Mouse (Mus musculus) thymus, adult 18-20 months (tissue): ENCODE results near the gene Gmfg.

ENCODE experiments used
- DNase-seq, 2 experiments: peaks; one replicate each; pipeline ENCODE4 v3.0.0; 2022; ENCODE audit warnings: mixed read lengths in 2 of 2

Gmfg gene

DNA sequence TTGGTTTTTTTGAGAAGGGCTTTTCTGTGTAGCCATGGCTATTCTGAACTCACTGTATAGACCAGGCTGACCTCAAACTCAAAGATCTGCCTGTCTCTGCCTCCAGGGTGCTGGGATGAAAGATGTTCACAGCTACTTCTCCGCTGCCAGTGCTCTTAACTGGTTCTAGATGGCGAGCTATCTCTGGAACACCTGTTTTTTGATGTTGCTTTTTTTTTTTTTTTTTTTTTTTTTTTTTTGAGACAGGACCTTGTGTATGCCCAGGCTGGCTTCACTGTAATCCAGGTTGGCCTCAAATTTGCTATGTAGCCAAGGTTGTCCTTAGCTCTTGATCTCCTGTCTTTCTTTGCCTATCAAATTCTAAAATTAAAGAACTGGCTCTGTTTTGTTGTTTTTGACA, 1.5 kb downstream of the Gmfg start:
- no peak for DNase-seq

DNA sequence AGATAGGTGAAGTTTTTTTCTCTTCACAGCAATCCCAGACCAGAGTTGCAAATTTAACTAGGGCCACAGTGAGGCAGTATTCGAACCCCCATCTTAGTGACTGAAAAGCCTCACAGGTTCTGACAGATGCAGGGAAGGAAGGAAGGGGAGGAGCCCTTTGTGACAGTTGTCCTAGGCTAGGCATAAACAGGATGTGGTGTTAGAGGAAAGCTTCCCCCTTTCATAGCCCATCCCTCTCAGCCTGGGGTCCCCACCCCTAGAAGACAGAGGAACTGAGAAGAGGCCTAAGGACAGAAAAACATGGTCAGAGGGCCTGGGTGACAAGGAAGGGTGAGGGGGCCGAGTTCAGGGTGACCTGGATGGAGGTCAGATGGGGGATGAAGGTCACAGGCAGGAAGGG, 3.5 kb downstream of the Gmfg start:
- DNase-seq: peak; percentile 70 to 90

DNA sequence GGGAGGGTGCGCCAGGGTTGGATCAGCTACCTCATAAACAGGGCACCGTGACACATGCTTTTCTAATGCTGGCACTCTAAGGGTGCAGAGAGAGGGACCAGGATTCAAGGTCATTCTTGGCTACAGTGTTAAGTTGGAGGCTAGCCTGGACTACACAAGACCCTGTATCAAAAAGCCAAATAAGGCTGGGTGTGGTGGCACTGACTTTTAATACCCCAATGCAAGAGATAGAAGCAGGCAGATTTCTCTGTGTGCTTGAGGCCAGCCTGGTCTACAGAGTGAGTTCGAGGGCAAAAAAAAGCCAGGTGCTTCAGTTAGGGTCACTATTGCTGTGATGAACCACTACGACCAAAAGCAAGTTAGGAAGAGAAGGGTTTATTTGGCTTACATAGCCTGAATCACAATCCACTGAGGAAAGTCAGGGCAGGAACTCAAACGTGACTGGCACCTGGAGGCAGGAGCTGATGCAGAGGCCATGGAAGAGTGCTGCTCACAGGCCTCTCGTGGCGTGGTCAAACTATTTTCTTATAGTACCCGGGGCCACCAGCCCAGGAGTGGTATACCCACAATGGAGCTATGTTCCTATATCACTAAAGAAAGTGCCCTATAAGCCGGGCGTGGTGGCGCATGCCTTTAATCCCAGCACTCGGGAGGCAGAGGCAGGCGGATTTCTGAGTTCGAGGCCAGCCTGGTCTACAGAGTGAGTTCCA, 4.7 kb downstream of the Gmfg start:
- DNase-seq: no peak

DNA sequence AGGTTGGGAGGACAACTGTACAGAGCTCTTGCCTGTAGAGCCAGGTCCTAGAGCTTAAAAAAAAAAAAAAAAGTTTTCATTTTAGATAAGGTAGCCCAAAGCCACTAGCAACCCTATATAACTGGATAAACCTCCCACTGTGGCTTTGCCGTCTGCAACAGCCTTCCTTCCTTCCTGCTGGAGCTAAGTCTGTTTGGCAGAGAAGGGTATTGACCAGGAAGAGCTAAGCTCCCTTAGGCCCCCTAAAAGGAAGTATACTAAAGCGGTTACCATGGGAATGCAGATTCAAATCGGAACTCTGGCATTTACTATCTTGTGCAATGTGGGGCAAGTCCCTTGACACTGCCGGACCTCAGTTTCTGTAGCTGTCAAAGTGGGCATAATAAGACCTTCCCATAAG, 5.4 kb downstream of the Gmfg start:
- no peak for DNase-seq

DNA sequence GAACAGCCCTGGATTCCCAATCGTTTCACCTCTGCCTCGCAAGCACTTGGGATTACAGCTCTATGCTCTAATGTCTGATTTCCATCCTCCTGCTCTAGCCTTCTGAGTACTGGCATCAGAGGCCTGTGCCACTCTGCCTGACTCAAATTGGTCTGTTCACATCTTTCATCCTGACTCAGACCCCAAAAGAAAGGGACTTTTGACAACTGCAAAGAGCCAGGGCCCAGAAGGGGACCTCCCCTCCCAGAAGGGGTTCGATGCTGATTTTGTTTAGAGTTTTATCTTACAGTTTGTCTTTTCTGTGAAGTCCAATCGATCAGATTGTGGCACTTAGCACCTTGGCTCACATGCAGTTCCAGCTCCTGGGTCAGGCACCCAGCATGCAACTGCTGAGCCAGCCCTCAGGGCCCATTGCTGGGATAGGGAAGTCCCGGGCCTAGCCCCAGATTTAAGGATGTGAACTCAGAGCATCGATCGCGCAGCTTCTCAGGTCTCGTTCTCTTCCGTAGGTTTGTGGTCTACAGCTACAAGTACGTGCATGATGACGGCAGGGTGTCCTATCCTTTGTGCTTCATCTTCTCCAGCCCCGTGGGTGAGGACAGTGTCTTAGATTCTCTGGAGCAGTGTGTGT, 7.2 kb downstream of the Gmfg start:
- no peak for DNase-seq

DNA sequence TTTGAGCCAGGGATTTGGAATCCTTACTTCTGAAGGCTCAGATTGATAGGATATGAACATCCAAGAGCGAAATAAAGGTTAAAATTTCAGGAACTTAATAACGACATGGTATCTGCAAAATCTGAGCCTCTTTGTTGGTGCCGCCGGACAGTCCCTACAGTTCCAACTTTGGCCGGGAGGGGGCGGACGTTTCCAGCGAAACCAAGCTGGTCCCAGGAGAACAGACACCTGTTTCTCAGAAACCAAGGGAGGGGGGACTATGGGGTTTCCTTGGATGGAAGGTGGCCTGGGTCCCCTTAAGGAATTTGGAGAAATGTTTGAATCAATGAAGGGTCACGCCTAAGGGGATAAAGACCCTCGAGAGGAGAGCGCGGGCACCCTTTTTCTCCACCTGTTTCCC, 9.2 kb downstream of the Gmfg start:
- DNase-seq: peak in 1 of 2 experiments; percentile 53

DNA sequence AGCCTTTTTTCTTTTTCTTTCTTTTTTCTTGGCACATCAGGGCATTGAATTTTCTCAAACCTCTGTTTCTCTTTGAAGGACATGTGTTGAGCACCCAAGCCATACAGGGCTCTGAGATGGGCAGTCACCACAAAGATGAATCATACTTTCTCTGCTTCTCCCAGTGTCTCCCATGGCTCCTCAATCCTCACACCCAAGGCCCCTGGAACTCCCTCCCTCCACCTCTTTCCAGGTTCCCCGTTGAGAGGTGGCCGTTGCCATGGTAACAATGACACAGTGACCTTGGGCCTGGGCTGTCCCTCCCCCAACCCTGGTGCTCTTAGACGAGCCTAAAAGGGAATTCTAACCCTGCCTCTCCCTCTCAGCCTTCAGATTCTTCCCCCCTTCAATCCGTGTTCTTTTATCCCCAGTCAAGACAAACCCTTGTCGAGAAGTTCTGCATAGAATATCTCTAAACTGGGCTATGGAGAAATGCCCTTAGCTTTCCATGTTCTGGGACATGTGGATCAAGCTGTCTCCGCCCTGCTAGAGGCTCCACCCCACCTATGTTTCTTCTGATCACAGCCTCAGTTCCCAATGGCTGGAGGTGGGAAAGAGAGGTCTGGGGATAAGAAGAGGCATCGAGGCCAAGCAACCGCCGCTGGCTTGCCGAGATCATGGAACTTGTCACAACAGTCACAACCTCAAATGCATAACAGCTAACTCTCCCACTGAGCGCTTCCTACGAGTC, 10.0 kb downstream of the Gmfg start:
- no peak for DNase-seq

DNA sequence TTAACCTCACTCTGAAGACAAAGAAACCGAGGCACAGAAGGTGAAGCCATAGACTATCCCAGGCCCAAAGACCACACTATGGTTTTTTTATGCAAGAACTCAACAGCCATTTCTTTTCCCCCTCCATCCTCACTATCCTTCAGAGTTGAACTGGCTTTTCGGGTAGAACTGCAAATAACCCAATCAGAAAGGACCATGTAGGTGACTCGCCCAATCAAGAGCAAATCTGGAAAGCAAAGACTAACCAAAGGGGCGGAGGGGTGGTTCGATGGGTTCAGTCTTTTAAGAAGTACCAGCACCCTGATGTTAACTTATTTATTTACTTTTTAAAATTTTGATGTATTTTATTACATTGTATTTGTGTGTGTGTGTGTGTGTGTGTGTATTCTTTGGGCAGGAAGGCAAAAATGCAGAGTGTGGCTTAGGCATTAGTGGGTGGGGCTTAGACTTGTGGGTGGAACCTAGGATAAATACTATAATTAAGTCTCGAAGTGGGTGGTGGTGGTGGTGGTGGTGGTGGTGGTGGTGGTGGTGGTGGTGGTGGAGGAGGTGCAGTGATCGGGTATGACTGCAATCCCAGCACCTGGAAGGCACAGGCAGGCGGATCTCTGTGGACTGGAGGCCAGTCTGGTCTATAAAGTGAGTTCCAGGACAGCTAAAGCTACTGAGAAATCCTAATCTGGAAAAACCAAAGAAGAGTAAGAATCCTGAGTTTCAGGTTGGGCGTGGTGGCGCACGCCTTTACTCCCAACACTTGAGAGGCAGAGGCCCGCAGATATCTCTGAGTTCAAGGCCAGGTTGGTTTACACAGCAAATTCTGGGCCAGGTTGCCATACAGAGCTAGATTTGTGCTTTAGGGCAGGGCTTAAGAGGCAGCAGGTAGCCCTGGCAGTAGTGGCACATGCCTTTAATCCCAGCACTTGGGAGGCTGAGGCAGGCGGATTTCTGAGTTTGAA, 10.9 kb downstream of the Gmfg start:
- no peak for DNase-seq

DNA sequence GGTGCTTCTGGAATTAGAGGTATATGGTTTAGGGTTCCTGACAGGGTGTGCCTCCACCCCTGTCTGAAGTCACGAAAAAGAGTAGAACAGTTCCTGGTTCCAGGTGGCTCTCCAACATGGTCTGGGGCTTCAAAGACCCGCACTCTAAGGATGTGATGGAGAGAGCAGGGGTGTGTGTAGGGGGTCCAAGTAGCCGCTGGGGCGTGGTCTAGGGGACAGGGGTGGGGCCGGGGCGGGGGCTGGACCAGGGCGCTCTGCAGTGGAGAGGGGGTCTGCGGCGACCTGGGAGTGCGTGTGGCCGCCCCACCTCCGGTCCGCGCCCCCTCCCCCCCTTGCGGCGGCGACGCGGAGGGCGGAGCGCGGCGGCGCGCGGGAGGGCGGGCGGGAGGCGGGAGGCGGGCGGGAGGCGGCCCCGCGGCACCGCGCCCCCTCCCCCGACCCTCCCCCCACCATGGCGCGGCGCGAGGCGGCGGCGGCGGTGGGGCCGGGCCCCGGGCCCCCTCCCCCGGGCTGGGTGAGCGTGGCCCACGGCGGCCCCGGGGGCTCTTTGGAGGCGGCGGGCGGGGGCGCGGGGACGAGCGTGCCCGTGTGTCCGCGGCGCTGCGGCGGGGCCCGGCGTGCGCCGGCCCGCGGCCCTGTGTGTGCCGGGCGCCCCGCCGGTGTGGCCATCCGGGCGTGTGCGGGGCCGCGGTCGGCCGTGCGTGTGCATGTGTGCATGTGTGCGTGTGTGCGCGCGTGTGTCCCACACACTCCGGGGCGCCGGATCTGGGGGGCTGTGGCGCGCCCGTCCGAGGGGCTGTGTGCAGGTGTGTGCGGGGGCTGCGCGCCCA, 14.5 kb downstream of the Gmfg start, which contains the start of gene Lrfn1:
TSS of gene Lrfn1 (plus strand) at position 450 of the 830 bp plus-strand sequence.
- DNase-seq: no peak

DNA sequence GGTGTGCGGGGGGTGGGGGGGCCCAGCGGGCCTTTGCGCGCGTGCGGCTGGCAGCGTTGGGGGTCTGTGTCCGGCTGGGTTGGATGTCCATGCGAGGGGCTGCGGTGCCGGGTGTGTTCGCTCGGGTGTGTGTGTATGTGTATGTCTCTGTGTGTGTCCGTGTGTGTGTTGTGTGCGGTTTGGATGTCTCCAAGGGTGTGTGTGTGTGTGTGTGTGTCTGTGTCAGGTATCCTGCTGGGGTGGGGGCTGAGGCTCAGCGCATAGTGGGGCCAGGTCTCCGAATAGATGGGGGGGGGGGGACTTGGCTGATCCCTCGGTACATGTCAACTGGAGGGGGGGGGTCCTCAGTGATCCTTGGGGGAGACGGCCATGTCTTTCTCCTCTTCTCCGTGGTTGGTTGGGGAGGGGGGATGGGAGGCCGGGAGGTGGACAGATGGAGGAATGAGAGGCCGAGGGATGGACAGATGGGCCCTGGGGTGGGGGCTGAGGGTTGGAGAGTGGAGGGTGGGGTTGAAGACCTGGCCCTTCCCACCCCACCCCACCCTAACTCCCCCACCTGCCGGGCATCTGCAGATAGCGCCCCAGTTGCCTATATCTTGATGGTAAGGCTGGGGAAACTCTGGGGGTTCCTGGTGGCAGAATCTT, 15.2 kb downstream of the Gmfg start:
- DNase-seq: no peak

DNA sequence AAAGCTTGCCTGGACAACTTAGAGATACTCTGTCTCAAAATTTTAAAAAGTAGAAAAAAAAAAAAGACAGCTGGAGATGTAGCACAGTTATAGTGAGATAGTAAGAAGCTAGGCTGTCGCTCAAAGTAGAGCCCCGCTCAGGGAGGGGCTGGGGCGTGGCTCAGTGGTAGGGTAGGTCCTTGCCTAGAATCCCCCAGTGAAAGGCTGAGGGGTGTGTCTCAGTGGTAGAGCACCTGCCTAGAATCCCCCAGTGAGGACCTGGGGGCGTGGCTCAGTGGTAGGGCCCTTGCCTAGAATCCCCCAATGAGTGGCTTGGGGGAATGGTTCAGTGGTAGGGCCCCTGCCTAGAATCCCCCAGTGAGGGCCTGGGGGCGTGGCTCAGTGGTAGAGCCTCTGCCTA, 23.1 kb downstream of the Gmfg start:
- no peak for DNase-seq

DNA sequence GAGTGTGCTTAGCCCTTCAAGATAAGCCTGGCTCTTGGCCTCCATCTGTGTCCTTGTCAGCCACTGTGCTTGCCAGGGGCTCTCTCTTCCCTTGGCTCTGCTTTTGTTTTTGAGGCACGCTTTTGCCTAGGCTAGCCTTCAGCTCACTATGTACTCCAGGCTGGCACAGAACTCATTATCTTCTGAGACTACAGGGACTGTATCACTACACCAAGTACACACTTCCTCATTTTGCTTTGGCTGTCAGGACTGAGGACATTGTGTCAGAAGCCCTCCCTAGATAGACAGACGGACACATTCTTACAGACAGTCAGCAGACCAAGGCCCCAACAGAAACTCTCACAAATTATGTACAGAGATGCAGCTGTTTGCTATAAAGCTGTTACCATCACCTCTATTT, 25.5 kb downstream of the Gmfg start:
- DNase-seq: no peak

DNA sequence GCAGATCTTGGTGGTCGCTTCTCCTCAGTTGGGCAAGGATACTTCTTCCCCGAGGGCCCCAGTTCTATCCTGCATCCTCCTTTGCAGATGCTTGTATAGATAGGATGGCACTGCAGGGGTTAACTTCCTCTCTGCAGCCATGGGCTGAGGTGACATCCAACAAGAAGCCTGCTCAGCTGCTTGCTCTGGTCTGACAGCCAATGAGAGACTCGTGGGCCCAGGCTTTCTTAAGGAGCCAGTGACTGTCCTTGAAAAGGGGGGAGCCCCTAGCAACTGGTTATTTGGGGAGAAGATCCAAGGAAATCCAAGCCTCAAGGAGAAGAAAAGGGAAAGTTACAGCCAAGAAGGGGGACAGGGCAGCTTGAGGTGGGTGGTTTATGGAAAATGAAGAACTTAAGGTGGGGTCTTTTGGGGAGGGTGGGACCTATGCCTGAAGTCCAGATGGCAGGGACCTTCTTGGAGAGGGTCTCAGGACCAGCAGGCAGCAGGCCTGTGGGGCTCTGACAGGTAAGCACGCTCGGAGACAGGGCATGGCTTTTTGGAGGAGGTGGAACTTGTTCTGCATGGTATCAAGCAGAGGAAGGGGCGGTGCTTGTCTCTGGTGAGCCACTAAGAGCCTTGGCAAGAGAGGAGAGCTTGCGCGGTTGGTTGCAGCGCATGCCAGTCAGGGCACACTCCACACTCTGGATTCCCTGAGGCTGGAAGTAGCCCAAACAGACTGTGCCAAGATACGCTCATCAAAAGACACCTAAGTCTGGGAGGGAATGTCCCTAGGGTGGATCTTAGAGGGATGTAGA, 27.4 kb downstream of the Gmfg start:
- DNase-seq: no peak

DNA sequence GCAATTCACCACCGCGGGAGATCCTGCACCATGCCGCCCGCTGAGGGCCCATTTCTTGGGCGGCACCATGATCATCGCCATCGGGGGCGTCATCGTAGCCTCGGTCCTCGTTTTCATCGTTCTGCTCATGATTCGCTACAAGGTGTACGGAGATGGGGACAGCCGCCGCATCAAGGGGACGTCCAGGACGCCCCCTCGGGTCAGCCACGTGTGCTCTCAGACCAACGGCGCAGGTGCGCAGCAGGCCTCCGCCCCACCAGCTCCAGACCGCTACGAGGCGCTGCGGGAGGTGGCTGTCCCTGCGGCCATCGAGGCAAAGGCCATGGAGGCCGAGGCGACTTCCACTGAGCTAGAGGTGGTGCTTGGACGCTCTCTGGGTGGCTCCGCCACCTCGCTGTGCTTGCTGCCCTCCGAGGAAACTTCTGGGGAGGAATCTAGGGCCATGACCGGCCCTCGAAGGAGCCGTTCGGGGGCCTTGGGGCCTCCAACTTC, 29.5 kb downstream of the Gmfg start:
- DNase-seq: no peak

DNA sequence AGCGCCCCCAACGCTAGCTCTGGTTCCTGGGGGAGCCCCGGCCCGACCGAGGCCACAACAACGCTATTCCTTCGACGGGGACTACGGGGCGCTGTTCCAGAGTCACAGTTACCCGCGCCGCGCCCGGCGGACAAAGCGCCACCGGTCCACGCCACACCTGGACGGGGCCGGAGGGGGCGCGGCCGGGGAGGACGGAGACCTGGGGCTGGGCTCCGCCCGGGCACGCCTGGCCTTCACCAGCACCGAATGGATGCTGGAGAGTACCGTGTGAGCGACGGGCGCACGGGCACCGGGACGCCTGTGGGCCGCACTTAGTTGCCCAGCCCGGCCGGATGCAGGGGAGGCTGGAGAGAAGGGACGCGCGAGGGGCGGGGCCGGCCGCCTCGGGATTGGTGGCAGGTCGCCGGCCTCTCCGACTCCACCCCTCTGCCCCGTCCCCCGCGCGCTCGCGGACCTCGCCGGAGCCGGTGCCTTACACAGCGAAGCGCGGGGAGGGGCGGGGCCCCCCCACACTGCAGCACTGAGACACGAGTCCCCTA, 30.0 kb downstream of the Gmfg start:
- DNase-seq: no peak

DNA sequence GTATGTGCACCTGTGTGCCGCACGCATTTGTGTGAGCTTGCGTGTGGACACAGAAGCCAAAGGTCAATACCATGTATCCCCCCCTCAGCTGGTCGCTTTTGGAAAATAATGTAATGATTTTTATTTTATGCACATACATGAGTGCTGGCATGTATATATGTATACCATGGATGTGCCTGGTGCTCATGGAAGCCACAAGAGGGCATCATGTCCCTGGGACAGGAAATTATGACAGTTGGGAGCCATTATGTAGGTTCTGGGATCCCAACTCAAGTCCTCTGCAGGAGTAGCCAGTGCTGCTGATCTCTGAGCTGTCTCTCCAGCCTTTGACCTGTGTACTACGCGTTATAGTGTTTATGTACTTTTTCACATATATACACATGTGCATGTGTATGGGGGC, 38.9 kb downstream of the Gmfg start:
- DNase-seq: no peak

DNA sequence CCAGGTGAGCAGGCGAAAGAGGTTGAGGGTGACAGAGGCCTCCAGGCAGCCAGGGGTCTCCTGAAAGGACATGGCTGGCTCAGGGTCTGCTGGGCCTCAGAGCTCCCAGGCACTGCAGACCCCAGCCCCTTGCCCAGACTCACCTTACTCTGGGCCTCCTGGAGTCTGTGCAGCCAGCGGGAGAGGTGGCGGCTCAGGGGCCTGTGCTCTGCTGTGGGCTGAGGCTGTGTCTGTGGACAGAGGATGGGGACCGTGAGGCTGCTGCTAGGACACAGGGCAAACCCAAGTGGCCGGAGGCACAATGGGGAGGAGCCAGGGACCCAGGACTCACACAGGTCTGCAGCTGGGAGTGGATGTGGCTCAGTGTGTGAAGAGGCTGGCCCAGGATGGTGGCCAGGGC, 40.1 kb downstream of the Gmfg start:
- no peak for DNase-seq

DNA sequence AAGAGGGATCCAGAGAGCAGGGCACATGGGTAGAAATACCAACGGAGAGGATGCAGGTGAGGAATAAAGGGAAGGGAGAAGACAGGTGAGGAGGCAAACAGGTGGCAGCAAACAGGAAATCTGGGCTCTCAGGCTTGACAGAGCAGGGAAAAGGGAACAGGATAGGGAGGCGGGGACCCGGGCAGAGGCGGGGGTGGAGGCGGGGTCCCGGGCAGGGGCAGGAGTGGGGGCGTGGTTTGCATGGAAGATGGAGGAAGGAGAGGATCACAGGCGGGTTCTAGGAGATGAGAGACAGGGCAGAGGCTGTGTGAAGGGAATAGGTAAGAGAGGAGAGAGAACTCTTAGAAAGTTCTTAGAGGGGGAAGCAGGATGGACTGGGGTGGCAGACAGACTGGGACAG, 41.6 kb downstream of the Gmfg start:
- no peak for DNase-seq

DNA sequence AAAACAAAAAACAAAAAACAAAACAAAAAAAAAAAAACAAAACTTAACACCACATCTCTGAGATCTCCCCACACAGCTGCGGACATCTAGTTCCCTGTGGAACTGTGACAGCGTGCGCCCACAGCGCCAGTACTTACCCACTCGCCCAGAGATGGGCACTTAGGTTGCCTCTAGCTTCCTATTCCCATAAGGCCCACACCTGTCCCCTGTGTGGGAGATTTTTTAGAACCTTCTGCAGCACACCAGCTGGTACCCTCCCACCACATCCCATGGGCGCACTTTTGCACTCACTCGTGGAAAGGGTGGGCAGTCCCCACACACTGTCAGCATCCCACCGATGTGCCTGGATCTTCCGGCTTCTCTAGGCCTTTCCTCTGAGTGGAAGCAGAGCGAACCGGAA, 45.6 kb downstream of the Gmfg start:
- DNase-seq: no peak

DNA sequence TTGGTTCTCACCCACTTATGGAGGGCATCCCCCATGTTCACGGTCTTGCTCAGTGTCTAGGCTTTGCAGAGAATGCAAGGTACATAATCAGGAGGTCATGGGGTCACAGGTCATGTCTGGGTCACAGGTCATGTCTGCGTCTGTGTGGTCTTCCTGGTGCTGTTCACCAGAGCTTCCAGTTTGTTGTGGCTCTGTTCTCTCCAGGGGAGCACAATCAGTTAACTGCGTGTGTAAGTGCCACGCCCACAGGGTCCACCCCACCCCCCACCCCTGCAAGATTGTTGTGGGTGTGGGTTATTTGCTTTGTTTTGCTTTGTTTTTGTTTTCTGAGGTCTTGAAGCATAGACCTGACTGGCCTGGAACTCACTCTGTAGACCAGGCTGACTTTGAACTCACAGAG, 46.9 kb downstream of the Gmfg start:
- no peak for DNase-seq
